In genomic region chr16:25263520-25264149, GRCm38 (mm10) we compare ENCODE assay signal across 7 mouse cellular contexts. TPM values are rescaled to one million over a fixed set of nuclear protein-coding genes. Genes with fewer than 3 reads are reported as not detected.
DNase-seq lines count a peak whose midpoint lies in the region; ATAC-seq and TF ChIP-seq lines count a peak whose summit lies in the region.

No protein-coding gene starts in this region.

- ATAC-seq in activated CD4-positive, CD25-positive, alpha-beta regulatory T cell, adult 4 months, result peak; percentile 49
- peak; percentile 72 for ATAC-seq in hindbrain, postnatal 0 days
- peak; percentile 54; the same call in 1 of the 2 replicates for ATAC-seq in midbrain, embryonic 14.5 days (ENCODE audit: low FRiP score, low TSS enrichment)

- peak; percentile 90 to 94 for DNase-seq in cerebellum, postnatal 10 days
- peak; percentile 85 to 91 for DNase-seq in frontal cortex, postnatal 25 days (ENCODE audit: low spot score in 2 of 2)
- peak; percentile 91 for DNase-seq in hindbrain, postnatal 0 days (ENCODE audit: low spot score)
- peak; percentile 20 to 88 for DNase-seq in left cerebral cortex, adult 9 months (ENCODE audit: low spot score in 2 of 2)
- peak; percentile 93 for DNase-seq in midbrain, embryonic 14.5 days
- peak; percentile 63 for DNase-seq in spleen, adult 12 weeks (ENCODE audit: low spot score)

- H3K36me3 ChIP-seq in hindbrain, postnatal 0 days (ENCODE audit: insufficient read depth, low read length), result no peaks in the 10 kb centered on the region
- H3K36me3 ChIP-seq in midbrain, embryonic 14.5 days (ENCODE audit: control insufficient read depth, insufficient read depth, low read length), result no peaks in the 10 kb centered on the region

- no peak overlapping the region for H3K4me2 ChIP-seq in hindbrain, postnatal 0 days (ENCODE audit: low read depth, low read length)
- H3K4me2 ChIP-seq in midbrain, embryonic 14.5 days (ENCODE audit: low read length), result no peak overlapping the region

- no peaks in the 10 kb centered on the region for H3K27me3 ChIP-seq in hindbrain, postnatal 0 days (ENCODE audit: insufficient read depth, low read length)
- H3K27me3 ChIP-seq in midbrain, embryonic 14.5 days (ENCODE audit: control insufficient read depth, insufficient read depth, low read length), result no peaks in the 10 kb centered on the region

- no peak overlapping the region for H3K9ac ChIP-seq in hindbrain, postnatal 0 days (replicated peaks; ENCODE audit: low read length)
- H3K9ac ChIP-seq in midbrain, embryonic 14.5 days (replicated peaks; ENCODE audit: low read length), result no peak overlapping the region

- no peak overlapping the region for H3K4me3 ChIP-seq in hindbrain, postnatal 0 days (ENCODE audit: low read length)
- no peak overlapping the region for H3K4me3 ChIP-seq in midbrain, embryonic 14.5 days (replicated peaks; ENCODE audit: low read depth, low read length)

- no peak overlapping the region for H3K27ac ChIP-seq in hindbrain, postnatal 0 days
- no peak overlapping the region for H3K27ac ChIP-seq in midbrain, embryonic 14.5 days (replicated peaks; ENCODE audit: low read depth, low read length)

- peak; percentile 95 for TF ChIP-seq CTCF in hindbrain, postnatal 0 days (IDR thresholded peaks at IDR 0.05; ENCODE audit: low read depth)

- H3K4me1 ChIP-seq in hindbrain, postnatal 0 days (ENCODE audit: insufficient read depth, low read length), result no peaks in the 10 kb centered on the region
- no peaks in the 10 kb centered on the region for H3K4me1 ChIP-seq in midbrain, embryonic 14.5 days (ENCODE audit: control insufficient read depth, insufficient read depth, low read length)

- H3K9me3 ChIP-seq in hindbrain, postnatal 0 days (ENCODE audit: low read length), result no peaks in the 10 kb centered on the region
- no peaks in the 10 kb centered on the region for H3K9me3 ChIP-seq in midbrain, embryonic 14.5 days (ENCODE audit: control insufficient read depth, low read length)

- 37% methylated on average over 9 of the region's 9 CpGs for WGBS in hindbrain, postnatal 0 days
- WGBS in midbrain, embryonic 14.5 days, result 44% methylated on average over 9 of the region's 9 CpGs

RNA-seq across cellular contexts. Expression of gene Tprg, which starts 23.0 kb away (rescaled TPM):
- not detected for polyA plus RNA-seq in activated CD4-positive, CD25-positive, alpha-beta regulatory T cell, adult 4 months (2017; shearing (Covaris generic))
- 0.16 TPM in 1 of 2 replicates, not detected in the other for total RNA-seq in hindbrain, postnatal 0 days (2014; rRNA removed)
- polyA plus RNA-seq in hindbrain, postnatal 0 days (2015; fragmentation: Nextera tagmentation; extraction: Ambion mirVana), result 0.13 TPM in 1 of 2 replicates, not detected in the other
- not detected in 2 replicates for polyA plus RNA-seq in midbrain, embryonic 14.5 days (2014; fragmentation: Nextera tagmentation; extraction: Ambion mirVana)
